Mouse (Mus musculus): ENCODE data around the gene Rara.

Rara gene

DNA sequence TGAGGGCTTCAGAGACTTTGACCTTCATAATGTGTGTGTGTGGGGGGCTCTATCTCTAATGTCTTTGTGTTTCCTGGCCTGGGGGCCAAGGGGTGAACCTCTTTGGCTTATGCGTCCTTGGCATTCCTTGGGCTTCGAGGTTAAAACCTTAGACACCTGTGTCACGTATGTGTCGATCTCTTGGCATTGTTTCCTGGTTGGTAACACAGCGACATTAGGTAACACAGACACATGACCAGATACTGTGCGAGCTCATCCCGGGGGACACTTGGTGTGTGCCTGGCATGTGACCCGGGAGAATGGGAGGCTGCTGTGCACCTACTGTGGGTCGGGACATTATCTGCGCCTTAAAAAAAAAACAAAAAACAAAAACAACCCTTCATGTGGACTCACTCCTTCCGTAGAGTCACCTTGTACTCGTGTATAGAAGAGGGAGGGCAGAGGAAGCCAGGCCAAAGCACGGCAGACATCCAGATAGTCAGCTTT lies 26.3 kb downstream of the Rara start:
- no peak for DNase-seq

DNA sequence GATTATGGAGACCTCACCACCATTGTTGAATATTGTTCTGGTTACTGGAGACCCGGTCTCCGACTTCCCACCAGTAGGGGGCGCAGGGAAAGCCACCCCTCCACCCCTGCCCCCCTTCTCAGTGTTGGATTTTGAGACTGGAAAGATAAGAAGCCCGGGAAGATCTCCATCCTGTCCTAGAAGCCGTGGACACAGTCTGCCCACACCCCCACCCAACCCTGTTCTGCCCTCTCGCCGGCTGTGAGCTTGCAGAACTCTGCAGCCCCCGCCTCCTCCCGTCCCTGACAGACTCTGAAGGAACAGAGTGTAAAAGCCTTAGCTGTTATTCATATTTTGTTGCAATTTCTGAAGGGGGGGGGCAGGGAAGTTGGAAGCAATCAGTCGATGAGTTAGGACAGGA lies 26.8 kb downstream of the Rara start:
- DNase-seq, result peak; percentile 76

DNA sequence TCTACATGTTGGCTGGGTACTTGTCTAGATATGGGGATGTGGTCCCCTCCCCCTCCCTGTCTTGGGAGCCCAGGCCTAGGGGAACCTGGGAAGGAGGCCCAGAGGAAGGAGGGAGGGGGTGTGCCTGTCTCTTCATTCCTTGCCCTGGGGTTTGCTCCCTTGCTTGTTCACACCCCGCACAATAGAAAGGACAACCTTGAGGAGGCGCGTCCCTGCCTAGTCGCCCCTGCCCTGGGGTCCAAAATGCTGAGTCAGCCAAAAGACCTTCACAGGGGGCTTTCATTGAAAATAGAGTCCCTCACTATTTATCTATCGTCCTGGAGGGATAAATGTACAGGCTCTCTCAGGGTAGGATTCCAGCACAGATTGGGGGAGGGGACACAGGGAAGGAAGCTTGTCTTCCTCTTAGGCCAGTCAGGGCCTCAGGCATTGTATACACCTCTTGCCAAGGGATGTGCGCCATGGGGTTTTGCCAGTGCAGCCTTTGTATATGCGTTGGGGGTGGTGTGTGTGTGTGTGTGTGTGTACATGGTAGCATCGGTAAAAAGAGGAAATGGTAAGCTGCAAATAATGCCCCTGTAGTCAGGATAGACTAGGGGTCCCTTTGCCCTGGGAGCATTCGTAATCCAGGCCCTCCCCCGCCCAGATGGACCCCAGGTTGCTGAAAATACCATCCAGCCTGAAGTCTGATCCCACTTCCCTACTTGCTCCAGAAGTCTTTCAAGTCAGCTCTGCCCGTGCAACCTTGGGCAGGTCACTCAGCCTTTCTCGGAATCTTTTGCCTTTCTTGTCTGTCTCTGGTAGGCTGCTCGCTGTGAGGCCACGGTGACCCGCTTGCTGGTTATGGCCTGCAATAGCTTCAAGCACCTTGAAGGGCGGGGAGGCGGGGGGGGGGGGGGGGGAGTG lies 27.4 kb downstream of the Rara start:
- no peak for DNase-seq

DNA sequence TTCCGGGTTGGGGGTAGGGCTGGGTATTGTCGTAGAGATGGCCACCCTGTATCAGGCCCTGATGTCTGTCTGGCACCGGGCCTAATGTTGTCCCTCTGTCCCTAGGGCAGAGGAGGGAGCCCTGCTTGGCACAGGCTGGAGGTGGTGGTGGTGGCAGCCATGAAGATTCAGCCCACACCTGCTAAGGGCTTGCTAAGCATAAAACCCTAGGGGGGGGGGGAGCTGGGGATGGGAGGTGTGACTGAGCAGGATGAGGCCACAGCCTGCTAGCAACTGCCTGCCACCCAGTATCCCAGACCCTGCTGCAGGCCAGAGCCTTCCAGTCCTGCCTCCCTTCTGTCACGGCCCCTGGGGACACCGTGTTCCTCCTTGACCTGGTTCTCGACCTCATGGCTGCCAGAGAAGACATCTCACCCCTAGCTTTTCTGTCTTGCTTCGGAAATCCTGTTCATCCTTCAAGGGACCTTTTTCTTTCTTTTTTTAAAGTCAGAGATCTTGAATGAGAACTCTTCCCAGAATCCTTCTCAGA lies 28.2 kb downstream of the Rara start:
- no peak for DNase-seq

DNA sequence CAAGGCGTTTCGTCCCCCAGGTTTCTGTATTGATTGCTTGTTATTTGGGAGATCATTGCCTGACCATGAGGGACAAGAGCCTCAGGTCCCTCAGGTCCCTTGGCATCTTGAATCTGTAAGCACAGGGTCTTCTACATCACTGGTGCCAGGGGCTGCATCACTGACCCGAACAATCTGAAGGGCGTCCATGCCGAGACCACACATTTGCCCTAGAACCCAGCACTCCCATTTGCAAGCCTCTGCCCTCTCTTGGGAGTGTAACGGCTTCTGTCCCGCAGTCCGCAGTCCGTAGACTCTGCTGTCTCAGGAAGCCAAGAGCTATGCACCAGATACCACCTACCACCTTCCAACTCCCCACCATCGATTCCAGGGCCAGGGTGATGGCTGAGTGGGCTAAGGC lies 28.7 kb downstream of the Rara start:
- no peak for DNase-seq

DNA sequence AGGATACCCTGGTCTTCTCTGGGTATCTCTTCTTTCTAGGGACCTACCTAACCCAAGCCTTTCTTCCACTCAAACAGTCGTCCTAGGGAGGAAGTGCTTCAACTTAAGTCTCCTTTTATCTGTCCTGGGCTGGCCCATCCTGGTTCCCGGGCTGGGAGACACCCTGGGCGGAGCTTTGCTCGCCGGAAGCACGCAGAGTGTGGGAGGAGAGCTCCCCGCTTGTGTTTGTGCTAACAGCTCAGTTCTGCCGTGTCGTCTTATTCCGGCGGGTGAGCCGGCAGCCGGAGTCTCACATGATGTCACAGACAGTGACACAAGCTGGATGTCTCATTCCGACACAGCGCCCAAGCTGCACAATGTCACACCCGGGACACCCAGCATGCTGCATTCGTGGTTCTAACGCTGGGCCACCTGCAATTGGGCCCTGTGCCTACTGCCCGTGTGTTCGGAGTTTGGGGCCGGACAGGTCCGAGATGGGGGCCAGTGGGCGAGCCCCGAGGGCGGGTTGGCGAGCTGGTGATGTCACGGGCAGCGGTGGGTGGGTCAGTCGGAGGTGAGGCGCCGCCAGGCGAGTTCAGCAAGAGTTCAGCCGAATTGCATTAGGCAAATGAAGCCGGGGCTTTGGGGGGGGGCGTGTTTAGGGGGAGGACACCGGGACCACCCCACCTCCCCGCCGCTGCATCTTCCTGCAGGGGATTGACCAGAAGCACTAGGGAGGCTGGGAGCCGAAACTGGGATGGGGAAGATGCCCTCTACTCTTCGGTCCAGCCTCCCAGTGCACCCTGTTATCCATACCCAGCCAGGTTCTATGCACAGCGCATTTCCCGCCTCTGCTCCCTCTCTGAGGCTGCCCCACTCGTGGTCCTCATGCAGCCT lies 32.1 kb downstream of the Rara start:
- DNase-seq, result peak; percentile 80

DNA sequence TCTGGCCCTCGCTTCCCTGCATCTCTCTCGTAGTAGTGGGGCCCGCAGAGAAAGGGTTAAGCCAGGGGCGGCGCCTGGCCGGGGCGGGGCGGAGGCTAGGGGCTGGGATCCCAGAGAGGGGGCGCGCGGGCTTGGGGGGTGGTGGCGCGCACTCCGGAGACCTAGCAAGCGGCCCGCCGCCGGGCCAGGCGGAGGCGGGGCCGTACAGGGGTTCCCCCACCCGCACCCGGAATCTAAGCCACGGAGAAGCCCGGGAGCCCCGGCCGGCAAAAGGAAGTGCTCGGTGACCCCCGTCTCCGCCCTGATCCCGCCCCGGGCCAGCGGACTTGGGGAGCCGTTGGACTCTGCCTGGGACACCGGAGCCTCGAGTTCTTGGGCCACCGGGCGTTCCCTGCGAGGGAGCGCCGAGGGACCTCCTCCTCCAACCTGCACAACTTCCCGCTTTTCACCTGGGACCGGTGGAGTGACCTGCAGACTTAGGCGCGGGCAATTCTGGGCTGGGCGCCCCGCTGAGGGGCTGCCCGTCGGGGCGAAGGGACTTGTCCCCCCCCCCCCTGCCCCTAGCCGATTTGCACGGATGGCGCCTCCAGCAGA lies 32.8 kb downstream of the Rara start:
- peak; percentile 79 for DNase-seq

DNA sequence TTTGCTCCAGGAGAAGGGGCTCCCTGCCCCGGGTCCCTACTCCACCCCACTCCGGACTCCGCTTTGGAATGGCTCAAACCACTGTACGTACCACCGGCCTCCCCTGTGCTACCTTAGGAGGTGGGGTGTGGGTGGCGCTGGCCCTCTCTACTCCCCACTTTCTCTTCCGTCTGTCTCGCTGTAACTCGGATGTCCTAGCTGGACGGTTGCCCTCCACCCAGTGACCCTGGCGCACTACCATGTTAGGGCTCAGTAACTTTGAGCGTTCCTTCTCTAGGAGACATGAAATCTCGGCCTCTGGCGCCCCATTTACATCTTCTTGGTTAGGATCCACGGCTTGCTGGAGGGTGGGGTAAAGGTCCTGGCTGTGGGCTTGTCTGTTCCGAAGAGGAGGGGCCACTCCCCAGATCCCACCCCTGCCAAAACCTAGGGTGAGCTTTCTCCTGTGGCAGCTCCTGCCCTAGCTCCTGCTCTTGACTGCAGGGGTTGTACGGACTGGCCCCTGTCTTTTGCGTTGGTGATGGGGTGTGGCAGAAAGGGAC lies 33.5 kb downstream of the Rara start:
- DNase-seq, result peak; percentile 61

DNA sequence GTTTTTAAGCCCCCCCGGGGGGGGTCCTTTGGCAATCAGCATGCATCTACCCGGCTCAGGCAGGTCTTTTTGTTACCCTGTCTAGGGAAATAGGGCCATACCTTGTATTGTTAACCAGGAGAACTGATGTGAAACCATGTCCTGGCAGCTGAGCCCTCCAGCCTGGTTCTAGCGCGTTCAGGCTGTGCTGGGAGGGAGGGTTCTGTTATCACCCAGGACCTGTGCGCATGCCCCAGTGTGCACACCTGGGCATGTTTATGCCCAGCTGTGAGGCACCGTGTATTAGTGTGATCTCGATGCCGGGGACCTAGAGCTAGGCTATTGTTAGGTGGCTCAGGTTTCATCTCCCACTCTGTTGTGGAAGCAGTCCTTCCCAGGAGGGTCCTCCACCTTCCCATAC lies 34.1 kb downstream of the Rara start:
- DNase-seq, result no peak

DNA sequence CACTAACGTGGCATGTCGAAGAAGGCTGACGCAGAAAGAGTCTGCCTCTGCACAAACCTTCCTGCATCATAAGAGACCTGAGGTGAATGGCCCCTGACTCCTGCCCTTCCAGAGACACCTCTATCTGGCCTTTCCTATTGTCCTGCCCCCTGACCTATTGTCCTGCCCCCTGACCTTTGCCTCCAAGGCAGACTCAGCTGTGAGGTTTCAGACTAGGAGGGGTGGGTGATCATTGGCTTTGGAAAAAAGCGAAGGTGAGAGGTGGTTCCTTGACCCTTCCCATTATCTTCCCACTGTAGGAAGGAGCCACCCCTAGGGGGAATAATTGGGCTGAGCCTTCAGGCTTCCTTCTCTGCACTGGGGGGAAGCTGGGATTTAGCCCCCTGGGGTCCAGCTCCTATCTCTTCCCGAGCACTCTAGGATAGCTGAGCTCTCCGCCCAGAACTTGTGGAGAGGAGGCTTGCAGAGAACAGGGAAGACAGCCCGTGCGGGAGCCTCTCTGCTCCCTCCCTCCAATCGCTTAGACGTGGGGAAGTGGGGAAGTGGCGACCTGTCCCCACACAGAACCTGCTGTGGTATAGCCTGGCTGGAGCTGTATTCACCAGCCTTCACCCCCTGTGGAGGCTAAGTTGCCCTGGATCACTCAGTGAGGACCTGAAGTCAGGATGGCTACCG lies 34.9 kb downstream of the Rara start:
- peak; percentile 16 for DNase-seq

DNA sequence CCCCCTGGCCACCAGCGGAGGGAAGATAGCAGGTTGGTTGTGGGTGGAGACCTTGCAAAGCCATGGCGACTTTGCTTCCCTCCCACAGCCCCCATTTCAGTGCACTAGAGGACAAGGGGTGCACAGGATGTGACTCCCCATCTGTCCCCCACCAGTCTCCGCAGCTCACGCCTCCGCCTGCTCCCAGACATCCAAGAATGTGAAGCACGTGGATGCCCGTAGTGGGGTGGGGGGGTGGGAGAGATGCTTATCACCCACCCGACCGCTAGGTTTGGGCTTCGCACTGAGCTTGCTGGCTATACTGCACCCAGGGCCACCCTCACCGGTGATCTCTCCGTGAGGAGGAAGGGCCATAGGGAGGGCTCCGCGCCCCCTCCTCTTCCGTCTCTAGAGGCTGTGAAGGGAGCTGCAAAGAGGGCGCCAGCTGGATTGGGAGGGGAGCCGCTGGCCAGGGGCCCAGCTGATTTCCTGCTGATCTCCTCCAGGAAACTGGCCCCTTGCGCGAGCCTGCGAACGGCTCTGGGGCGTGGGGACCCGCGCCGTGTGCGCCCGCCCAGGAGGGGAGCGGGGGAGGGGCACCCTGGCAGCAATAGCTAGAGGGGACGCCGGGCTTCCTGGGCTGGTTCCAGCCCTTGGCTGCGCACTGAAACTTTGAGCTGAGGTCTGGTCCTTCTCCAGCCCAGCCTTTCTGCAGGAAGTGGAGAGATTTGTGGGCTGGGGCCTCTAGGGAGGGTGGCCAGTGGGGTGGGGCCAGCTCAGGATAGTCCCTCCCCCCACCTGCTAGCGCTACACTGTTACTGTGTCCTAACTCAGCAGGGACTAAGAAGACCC lies 35.8 kb downstream of the Rara start:
- DNase-seq, result peak; percentile 82

DNA sequence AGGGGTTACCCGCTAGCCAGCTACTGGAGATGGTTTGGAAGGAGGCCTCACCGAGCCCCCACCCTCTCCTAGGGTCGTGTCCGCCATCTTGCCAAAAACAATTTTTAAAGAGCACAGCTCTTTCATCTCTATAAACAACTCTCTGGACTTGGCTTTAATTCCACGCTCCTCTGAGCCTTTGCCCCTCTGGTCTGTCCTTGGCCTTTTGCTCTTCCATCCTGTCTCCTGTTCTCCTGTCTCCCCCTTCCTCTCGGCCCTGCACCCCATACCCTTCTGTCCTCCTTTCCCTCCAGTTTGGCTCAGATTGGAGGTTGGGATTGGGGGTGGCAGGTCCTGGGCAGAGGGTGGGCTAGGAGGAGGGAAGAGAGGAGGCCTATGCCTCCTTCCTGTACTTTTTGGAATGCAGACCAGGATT lies 36.6 kb downstream of the Rara start:
- no peak for DNase-seq

DNA sequence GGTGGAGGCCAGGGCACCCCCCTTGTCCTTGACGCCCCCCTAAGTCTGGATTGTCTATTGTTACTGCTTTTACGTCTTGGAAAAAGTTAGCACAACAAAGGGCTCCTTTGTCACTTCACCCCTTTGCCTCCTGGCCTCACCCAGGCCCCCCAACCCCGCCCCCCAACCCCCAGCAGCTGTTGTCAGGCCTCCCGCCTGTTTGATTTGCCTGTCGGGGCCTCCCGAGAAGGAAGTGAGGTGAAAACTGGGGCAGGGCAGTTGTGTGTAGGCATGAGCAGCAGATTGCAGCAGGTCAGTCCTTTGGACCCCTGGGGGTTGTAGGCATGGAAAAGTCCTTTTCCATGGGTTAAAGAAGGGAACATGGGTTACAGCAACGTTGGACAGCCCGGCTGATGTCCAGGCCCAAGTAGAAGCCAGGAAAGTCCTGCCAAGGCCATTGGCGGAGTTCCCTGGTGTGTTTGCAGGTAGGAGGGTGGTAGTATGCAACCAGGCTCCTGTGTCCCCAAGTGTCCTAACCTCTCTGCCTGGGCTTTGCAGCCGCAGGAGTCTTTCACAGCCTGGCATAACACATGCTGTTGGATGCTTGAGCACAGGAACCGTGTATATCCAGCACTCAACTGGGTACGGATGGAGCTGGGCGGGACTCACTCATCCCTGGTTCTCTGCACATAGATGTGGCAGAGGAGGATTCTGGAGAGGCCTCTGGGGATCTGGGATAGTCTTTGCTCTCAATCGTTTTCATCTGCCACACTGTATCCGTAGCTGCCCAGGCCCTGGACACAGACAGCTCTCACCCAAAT lies 37.2 kb downstream of the Rara start:
- peak; percentile 69 for DNase-seq

DNA sequence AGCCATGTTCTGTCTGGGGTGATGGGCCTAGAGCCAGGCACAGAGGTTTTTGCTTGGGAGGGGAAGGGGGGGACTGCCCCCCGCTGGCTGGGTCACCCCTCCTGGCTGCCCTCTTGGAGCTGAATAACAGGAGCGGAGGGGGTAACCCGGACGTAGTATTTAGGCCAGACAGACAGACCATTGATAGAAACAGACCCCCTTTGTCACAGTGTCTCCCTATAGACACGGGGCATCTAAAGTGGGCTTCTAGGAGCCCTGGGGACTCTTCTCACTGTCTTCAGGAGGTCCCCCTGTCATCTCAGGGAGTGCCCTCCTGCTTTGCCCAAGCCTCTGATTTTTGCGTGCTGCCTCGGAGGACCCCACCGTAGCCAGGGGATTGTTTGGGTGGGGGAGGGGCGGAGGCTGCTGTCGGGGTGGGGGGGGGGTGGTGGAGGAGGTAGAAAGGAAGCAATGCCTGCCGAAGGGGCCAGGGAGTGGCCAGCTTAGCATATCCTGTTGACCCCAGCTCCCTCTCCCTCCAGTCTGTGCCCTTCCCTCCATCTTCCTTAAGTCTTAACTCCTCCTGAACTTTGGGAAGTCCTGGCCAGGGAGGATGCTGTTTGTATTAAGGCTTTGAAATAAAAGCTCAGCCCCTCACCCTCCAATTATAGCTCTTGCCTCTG lies 37.9 kb downstream of the Rara start:
- DNase-seq, result no peak

DNA sequence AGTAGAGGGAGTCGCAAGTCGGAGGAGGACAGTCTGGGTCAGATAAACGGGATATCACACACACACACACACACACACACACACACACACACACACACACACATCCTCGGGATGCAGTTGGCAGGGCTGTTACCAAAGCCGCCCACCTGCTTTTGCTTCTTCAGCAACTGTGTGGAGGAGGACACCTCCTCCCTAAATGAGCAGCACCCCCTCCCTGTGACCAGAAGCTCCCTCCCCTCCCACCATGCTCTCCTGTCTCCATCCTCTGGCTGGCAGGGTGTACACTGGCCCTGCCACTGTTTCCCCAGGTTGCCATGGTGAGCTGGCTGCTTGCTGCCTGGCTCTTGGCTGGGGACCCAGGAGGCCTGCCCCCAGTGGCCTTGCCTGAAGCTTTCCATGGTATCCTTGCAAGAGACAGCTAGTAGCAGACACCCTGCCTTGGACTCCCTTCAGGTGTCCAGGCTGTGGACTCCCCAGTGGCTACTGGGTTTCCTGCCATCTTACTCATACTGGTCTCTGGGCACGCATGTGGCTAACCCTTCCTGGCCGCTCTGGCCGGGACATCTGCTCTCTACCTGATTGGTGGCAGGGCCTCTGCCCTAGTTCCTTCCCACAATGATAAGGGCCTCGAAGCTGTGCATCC lies 39.0 kb downstream of the Rara start:
- DNase-seq, result peak; percentile 49

DNA sequence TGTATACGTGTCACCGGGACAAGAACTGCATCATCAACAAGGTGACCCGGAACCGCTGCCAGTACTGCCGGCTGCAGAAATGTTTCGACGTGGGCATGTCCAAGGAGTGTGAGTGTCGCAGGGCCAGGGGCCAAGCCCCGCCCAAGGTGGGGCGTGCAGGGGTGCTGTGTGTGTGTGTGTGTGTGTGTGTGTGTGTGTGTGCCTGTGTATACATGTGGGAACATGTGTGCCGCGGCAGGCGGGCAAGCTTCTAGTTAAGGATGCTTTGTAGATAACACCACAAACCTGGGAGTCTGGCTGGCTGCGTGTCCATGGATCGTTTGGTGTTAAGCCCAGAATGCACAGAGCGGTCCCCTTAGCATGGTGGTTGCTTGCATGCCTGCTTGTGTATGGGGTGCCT lies 40.5 kb downstream of the Rara start:
- no peak for DNase-seq

DNA sequence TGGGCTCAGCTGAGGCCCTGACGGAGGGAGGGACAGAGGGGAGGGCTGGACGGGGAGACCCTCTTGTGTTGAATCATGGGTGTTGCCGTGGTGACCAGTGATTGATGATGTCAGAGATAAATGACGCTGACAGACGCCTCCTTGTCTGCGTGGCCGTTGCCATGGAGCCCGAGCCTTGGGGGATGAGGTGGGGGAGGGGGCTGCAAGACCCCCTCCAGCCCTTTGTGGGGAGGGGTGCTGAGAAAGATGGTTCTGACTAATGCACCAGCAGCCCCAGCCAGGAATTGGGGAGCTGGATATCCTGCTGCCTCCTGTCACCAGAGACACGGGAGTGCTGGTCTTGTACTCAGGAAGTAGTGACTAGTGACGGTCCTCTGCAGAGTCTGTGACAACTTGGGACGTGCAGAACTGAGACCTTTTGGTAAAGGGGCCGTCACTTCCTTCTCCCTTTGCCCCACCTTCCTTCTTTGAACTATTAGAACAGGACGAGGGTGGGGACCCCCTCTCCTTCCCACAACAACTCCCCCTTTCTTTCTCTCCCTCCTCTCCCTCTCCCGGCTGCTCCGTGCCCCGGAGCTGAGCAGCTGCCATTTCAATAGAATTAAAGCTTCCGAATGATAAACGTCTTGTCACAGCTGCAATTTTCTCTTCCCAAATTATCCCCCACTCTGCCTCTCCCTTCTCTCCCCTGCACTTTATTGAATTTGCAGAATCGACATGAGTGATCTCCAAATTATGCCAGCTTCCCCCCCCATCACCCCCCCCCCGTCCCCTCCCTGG lies 41.3 kb downstream of the Rara start:
- no peak for DNase-seq

DNA sequence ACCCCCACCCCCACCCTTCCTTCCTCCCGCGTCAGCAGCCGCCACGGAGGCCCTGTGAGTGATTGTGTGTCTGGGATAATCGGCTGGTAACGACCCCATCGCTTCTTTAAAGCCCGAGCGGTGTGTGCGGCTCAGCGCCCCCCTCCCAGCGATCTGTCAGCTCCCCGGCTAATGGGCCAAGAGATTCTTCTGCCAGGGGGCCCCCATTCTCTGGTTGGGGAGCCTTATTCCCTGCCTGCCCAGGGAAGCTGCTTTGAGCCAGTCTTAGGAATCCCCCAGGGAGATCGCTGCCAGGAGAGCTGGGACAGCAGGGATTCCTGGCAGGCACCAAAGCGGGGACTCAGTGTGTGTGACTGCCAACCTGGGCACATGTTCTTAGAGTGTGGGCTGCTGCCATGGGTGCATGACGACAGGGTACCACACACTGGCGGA lies 41.9 kb downstream of the Rara start:
- peak; percentile 53 for DNase-seq

Data from kidney, adult 18-20 months (tissue).